Mouse (Mus musculus) bone marrow macrophage, adult 2 months (primary cell): ENCODE data around the gene Mogat2. TPM values are rescaled to one million over a fixed set of nuclear protein-coding genes. Genes with fewer than 3 reads are reported as not detected.

Experiments used
- H3K27ac ChIP-seq: 2 replicates; pipeline ENCODE4 v1.5.1; 2012; ENCODE audit warnings: low read depth, low read length; ENCODE audit not compliant: insufficient read depth
- H3K4me1 ChIP-seq: 2 replicates; pipeline ENCODE4 v1.6.1; 2012; ENCODE audit warnings: low read length; ENCODE audit not compliant: control insufficient read depth, insufficient read depth
- H3K4me3 ChIP-seq: 2 replicates; pipeline ENCODE4 v1.5.1; 2012; ENCODE audit warnings: mild to moderate bottlenecking, low read length, moderate library complexity; ENCODE audit not compliant: insufficient read depth
- CTCF ChIP-seq: IDR thresholded peaks from 2 replicates; pipeline ENCODE4 v1.5.1; 2012; ENCODE audit warnings: low read depth, mild to moderate bottlenecking, low read length, moderate library complexity
- POLR2A ChIP-seq: IDR thresholded peaks from 2 replicates; pipeline ENCODE4 v1.6.1; 2012; ENCODE audit warnings: mild to moderate bottlenecking, low read depth, low read length, borderline replicate concordance
- polyA plus RNA-seq: library from polyadenylated mRNA; stranded (reverse); fragments of >200 nt; gene quantifications from 2 replicates; pipeline ENCODE4 v1.2.4, GENCODE M21; 2012; ENCODE audit not compliant: missing spikeins, insufficient read depth, insufficient read length

The Mogat2 gene
- polyA plus RNA-seq, 1 experiment, result not detected

DNA sequence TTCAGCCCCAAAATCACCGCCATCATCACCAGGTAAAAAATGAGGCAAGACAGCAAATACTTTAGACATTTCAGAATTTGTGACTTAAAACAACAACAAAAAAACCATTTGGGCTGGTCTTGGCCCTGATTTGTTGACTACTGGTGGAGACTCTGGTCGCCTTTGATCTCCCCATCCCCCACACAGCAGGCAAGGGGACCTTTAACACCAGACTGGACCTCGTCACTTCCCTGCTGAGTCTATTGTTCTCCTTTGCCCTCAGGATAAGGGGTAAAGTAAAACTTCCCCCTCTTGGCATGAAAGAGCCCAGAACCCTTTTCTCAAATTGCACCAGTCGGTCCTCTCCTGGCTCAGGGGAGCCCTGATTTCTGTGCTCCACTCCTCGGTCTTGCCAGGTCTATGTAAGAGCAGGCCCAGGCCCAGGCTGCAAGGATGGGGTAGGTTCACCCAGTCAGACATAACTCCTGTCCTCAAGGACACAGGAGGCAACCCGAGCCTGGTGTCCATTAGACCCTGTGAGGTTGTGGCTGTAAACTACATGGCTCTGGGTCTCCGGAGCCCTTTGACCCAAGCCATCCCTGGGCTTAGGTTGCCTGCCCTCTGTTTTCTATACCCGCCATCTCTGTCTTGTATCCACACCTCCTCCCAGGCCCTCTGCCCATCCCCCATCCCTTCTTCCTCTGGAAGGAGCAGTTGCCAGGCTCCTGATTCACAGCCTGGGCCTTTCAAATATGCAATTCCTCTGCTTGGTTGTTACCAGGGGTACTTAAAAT, 1.3 kb downstream of the Mogat2 start:
- Histone ChIP-seq H3K27ac (no peak overlapping the region), H3K4me1 (peaks cover 8% of the 10 kb centered on the region; the same call in 1 of the 2 replicates), H3K4me3 (no peak overlapping the region)
- TF ChIP-seq CTCF (no peak), POLR2A (no peak)

DNA sequence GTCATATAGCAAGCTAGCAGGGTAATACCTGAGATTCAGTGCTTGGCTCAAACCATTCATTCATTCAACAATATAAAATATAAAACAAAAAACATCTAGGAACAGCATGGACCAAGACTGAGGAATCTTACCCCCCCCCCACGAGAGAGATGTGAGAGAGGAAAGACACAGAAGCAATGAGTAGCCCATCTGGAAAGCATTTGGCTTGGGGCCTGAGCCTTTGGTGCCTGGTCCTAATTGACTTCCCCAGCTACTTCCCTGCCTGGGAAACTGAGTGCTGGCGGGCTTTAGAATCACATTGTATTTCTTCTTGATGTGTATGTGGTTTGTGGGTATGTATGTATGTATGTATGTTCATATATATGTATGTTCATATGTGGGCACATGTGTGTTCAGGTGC, 2.8 kb downstream of the Mogat2 start:
- no peak for TF ChIP-seq CTCF
- no peak for TF ChIP-seq POLR2A
- H3K4me3 ChIP-seq, result no peak overlapping the region
- H3K27ac ChIP-seq, result no peak overlapping the region
- peaks cover 8% of the 10 kb centered on the region; the same call in 1 of the 2 replicates for H3K4me1 ChIP-seq

DNA sequence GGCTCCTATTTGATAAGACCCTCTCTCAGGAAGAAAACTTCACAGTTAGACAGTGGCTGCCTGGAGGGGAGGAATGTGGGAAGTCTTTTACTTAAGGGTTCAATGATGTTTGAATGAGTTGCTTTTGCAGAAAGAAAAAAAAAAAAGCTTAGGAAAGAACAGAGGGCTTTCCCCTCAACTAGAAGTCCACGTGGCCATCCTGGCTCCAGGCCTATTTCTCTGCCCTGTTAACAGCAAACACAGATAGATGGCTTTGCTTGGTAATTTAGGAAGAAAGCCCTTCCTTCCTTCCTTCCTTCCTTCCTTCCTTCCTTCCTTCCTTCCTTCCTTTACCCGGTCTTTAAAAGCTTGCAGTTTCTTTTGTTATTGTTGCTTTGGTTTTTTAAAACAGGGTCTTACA, 3.5 kb downstream of the Mogat2 start:
- TF ChIP-seq CTCF, result no peak
- no peak for TF ChIP-seq POLR2A
- H3K4me1 ChIP-seq, result peaks cover 8% of the 10 kb centered on the region; the same call in 1 of the 2 replicates
- H3K27ac ChIP-seq, result no peak overlapping the region
- H3K4me3 ChIP-seq, result no peak overlapping the region

DNA sequence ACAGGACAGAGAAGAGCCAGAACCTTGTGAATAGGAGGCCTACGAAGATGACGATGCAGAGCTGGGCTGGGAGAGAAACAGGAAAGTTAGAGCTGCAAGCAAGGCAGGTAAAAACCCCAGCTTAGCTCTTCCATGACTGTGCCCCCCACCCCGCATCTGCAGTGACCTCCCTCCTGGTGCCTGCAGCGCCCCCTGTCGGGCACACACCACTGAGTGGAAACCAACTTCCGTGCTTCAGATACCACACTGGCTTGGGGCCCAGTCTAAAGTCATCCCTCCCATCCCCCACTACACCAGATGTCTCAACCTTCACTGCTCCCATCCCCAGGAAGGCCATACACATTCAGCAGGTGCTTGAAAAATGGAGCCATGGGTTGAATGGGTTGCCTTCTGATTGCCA, 5.8 kb downstream of the Mogat2 start:
- H3K4me3 ChIP-seq, result no peak overlapping the region
- no peak overlapping the region for H3K27ac ChIP-seq
- H3K4me1 ChIP-seq, result peaks cover 8% of the 10 kb centered on the region; the same call in 1 of the 2 replicates
- no peak for TF ChIP-seq CTCF

DNA sequence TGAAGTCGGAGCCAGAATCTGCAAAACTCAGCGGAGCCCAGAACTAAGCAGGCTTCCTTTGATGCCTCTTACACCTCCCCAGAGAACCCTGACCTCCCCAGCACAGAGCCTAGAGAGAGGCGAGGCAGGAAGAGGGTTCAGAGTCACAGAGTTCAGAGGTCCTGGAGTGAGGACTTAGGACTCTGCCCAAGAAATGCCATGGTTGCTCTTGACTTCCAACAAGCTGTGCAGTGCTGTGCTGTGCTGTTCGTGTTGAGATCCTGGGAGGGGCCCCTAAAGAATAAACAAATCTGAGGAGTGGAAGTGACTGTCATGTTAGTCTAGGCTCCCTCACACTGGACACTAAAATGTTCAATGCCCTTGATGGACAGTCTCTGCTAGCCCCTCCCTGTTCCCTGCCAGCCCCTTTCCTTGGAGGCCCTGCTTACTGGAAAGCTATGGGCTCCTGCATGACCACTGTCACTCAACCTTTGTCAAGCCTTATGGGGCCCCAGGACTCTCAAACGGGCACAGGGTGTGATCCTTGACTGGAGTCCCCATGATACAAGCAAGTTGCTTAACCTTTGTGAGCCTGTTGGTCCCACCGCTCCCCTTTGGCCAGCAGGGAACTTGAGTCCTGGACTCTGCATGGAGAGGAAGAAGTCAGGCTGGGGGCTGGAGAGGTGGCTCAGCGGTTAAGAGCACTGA, 8.2 kb downstream of the Mogat2 start:
- Histone ChIP-seq H3K4me1 (no peaks in the 10 kb centered on the region), H3K27ac (no peak overlapping the region), H3K4me3 (no peak overlapping the region)
- TF ChIP-seq POLR2A (no peak), CTCF (no peak)

DNA sequence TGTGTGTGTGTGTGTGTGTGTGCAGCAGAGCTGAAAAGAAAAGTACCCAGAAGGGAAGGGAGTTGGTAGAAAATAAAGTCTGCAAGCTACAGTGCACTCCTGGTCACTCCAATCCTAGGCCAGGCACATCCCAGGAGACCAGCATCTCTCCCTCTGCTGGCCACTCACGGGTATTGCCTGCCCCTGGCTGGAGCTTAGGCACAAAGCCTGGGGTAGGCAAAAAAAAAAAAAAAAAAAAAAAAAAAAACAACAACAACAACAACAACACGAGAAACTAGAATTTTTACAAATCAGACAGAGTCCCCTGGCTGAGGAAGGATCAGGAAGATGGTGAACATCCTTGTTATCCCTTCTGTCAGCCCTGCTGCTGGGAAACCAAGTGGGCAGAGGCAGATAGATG, 9.0 kb downstream of the Mogat2 start:
- no peak overlapping the region for H3K4me3 ChIP-seq
- H3K27ac ChIP-seq, result no peak overlapping the region
- H3K4me1 ChIP-seq, result no peaks in the 10 kb centered on the region
- TF ChIP-seq POLR2A (no peak), CTCF (peak; percentile 52)

DNA sequence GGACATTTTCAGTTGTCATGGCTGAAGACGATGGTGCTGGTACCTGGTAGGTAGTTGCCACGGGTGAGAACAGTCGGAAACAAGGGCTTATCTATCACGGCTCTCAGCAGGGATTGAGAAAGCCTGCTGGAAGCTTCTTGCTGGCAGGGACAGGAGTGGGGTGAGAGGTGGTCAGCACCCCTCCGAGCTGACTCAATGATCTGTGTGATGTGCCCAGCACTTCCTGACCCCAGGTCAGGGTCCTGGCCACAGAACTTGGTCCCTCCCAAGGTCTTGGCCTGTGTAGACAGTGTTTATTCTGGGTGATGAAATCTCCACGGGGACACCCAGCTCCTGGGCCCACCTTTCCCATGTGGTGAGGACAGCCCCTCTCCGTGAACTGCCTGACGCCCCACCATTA, 9.6 kb downstream of the Mogat2 start:
- Histone ChIP-seq H3K27ac (no peak overlapping the region), H3K4me1 (no peaks in the 10 kb centered on the region), H3K4me3 (no peak overlapping the region)
- TF ChIP-seq CTCF (no peak), POLR2A (no peak)

DNA sequence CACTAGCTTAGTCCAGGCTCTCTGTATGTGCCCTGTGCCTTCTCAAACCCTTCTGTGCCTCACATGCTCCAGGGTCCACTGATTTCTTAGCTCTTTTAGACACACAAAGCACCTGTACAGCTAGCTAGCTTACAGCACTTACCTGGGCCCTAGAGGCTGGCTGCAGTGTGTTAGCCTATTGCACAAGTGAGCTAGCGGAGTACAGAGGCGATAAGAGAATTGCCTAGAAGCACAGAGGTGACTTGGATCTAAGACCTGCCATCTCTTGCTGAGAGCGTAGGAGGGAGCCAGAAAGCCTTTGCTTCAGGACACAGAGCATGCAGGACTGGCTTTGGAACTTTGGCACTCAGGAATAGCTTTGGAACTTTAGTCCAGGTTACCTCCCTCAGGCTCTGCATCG, 11.2 kb downstream of the Mogat2 start:
- Histone ChIP-seq H3K4me1 (no peaks in the 10 kb centered on the region), H3K27ac (no peak overlapping the region), H3K4me3 (no peak overlapping the region)
- TF ChIP-seq POLR2A, result no peak
- TF ChIP-seq CTCF, result no peak

DNA sequence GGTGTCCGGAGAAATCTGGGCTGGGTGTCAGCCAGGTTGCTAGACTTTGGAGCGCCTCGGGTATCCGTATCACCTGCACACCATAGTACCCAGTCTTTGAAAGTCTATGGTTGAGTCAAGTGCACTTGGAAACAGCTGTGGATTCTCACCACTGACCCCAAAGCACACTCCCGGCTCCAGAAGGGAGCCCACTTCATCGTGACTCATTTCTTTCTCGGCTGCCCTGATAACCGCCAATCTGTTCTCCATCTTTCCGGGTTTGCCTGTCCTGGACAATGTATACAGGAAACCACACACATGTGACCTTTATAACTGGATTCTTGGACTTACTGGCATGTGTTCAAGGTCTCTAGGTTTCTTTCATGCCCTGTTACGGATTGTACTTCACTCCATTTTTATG, 11.8 kb downstream of the Mogat2 start:
- Histone ChIP-seq H3K4me3 (no peak overlapping the region), H3K27ac (no peak overlapping the region), H3K4me1 (no peaks in the 10 kb centered on the region)
- no peak for TF ChIP-seq POLR2A
- TF ChIP-seq CTCF, result no peak

DNA sequence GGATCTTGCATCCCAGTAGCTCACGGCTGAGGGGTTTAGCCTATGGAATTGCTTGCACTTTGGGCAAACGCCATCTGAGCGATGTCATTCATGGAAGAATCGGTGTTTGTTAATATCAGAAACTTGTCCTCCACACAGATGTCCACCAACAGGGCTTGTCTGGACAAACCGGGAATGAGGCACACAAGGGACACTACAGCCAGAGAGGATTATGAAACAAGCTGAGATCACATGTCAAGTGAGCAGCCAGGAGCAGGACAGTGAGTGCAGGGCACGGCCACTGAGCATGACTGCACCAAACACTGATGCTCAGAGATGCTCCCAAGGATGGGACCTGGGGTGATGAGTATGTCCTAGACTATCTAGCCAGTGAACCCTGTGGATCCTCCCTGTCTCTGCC, 13.0 kb downstream of the Mogat2 start:
- TF ChIP-seq CTCF, result no peak
- TF ChIP-seq POLR2A, result no peak
- Histone ChIP-seq H3K27ac (no peak overlapping the region), H3K4me3 (no peak overlapping the region), H3K4me1 (no peaks in the 10 kb centered on the region)
